Mouse (Mus musculus): ENCODE measurements around the gene Apol9b.

Gene Apol9b

GRCm38 (mm10) chr15:77748414-77748813 lies 19.6 kb downstream of the Apol9b start:
- no peak for DNase-seq

- peak; percentile 79 for DNase-seq
Measured at GRCm38 (mm10) chr15:77749717-77750116, 20.9 kb downstream of the Apol9b start.

GRCm38 (mm10) chr15:77750461-77750860 lies 21.6 kb downstream of the Apol9b start:
- DNase-seq, result peak; percentile 67

GRCm38 (mm10) chr15:77752443-77752842 lies 23.6 kb downstream of the Apol9b start:
- peak; percentile 3 for DNase-seq

GRCm38 (mm10) chr15:77755132-77755531 lies 26.3 kb downstream of the Apol9b start:
- DNase-seq, result no peak

GRCm38 (mm10) chr15:77756081-77756480 lies 27.2 kb downstream of the Apol9b start:
- DNase-seq, result peak; percentile 4

GRCm38 (mm10) chr15:77756848-77757247 lies 28.0 kb downstream of the Apol9b start, which contains the start of gene Apol8:
Gene Apol8, minus strand, starts transcription at chr15:77757003.
- DNase-seq, result peak; percentile 71

GRCm38 (mm10) chr15:77757586-77758226 lies 28.9 kb downstream of the Apol9b start:
- peak; percentile 2 for DNase-seq

- DNase-seq, result peak; percentile 2
Measured at GRCm38 (mm10) chr15:77760037-77760436, 31.2 kb downstream of the Apol9b start.

GRCm38 (mm10) chr15:77761083-77761482 lies 32.2 kb downstream of the Apol9b start:
- DNase-seq, result no peak

- peak; percentile 52 for DNase-seq
Measured at GRCm38 (mm10) chr15:77761561-77762380, 32.9 kb downstream of the Apol9b start.

- no peak for DNase-seq
Measured at GRCm38 (mm10) chr15:77763050-77763449, 34.2 kb downstream of the Apol9b start.

GRCm38 (mm10) chr15:77763702-77764101 lies 34.9 kb downstream of the Apol9b start:
- DNase-seq, result no peak

GRCm38 (mm10) chr15:77764391-77765006 lies 35.7 kb downstream of the Apol9b start:
- DNase-seq, result no peak

GRCm38 (mm10) chr15:77765484-77766093 lies 36.8 kb downstream of the Apol9b start:
- DNase-seq, result no peak

GRCm38 (mm10) chr15:77766981-77767380 lies 38.1 kb downstream of the Apol9b start:
- DNase-seq, result no peak

GRCm38 (mm10) chr15:77770341-77770740 lies 41.5 kb downstream of the Apol9b start:
- no peak for DNase-seq

GRCm38 (mm10) chr15:77770942-77771341 lies 42.1 kb downstream of the Apol9b start:
- DNase-seq, result no peak

GRCm38 (mm10) chr15:77773099-77773915 lies 44.5 kb downstream of the Apol9b start:
- no peak for DNase-seq

- DNase-seq, result no peak
Measured at GRCm38 (mm10) chr15:77774303-77774702, 45.5 kb downstream of the Apol9b start.

- DNase-seq, result peak; percentile 85
Measured at GRCm38 (mm10) chr15:77775186-77775963, 46.5 kb downstream of the Apol9b start.
